ENCODE assay signal across 7 mouse cellular contexts in the genomic region with DNA sequence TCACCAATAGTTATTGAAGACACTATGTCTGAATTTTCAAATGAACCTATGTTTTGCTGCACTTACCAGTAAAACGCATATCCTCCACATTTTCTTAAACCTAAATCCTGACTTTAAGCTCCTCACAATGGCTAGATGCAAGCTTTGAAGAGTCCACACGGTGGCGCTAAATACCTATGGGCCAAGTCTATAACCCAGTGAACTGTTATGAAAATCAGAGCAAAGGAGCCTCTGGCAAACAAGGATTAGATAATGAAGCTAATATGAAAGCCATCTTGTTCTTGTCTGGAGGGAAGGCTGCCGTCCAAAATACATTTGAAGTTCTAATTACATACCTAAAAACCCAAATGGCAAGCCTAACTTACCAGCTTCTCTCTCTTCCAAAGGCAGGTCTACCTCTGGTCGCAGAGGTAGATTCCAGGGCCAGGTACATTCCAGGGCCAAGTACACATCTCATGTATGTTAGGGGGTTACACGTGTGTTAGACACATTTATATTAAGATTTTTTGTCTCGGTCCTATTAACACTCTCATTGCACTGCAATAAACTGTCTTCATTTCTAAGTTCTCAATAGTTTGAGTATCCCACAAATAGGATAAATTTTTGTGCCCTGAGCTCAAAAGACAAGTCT. TPM values are rescaled to one million over a fixed set of nuclear protein-coding genes. Genes with fewer than 3 reads are reported as not detected.
A peak's percentile ranks its signal among the peaks of the same experiment; 100 is the strongest.
DNase-seq lines count a peak whose midpoint lies in the region; ATAC-seq lines count a peak whose summit lies in the region.

No protein-coding gene starts in this region.

- no peaks in the 10 kb centered on the region for H3K36me3 ChIP-seq in midbrain, embryonic 10.5 days

- no peak overlapping the region for H3K4me3 ChIP-seq in midbrain, embryonic 10.5 days

- ATAC-seq in activated CD4-positive, CD25-positive, alpha-beta regulatory T cell, adult 4 months, result peak; percentile 93
- ATAC-seq in inflammation-experienced regulatory T-cells, adult 6 months, result peak; percentile 89

- no peaks in the 10 kb centered on the region for H3K27me3 ChIP-seq in midbrain, embryonic 10.5 days (ENCODE audit: low read depth, poor library complexity, severe bottlenecking)

- peak; percentile 88 to 90 for DNase-seq in cerebellum, postnatal 10 days
- DNase-seq in gastrocnemius, adult 18-20 months (ENCODE audit: low spot score), result peak; percentile 75
- DNase-seq in left cerebral cortex, adult 9 months (ENCODE audit: low spot score in 2 of 2), result peak; percentile 60 to 87
- peak; percentile 72 for DNase-seq in midbrain, embryonic 10.5 days (ENCODE audit: low spot score)
- peak; percentile 81 for DNase-seq in right cerebral cortex, postnatal 4 days

- no peaks in the 10 kb centered on the region; the same call in 1 of the 2 replicates for H3K4me1 ChIP-seq in midbrain, embryonic 10.5 days

- no peaks in the 10 kb centered on the region for H3K9me3 ChIP-seq in midbrain, embryonic 10.5 days (replicated peaks)

- no peak overlapping the region for H3K27ac ChIP-seq in midbrain, embryonic 10.5 days (replicated peaks)

- 42% methylated on average over 7 of the region's 7 CpGs for WGBS in midbrain, embryonic 10.5 days

RNA-seq across cellular contexts. Expression of a gene that starts 32.2 kb away (rescaled TPM):
- 1 to 10 TPM; 5.6 to 7.7 TPM for polyA plus RNA-seq in activated CD4-positive, CD25-positive, alpha-beta regulatory T cell, adult 4 months (2017; shearing (Covaris generic))
- 1 to 10 TPM; 7.4 to 7.8 TPM for total RNA-seq in gastrocnemius, adult 18-20 months (2021)
- polyA plus RNA-seq in inflammation-experienced regulatory T-cells, adult 6 months (2017; shearing (Covaris generic)), result 1 to 10 TPM; 4.7 to 9.1 (median 5.8) TPM
- polyA plus RNA-seq in midbrain, embryonic 10.5 days (2016; fragmentation: Nextera tagmentation; extraction: Ambion mirVana), result 7.5 and 8.2 TPM in 2 replicates
